Mouse (Mus musculus): ENCODE results near the gene Tada1. TPM values are rescaled to one million over a fixed set of nuclear protein-coding genes. Genes with fewer than 3 reads are reported as not detected.

Tada1 gene
- polyA plus RNA-seq, 1 experiment: 21.8 TPM

- H3K4me1 ChIP-seq (ENCODE audit: control insufficient read depth, insufficient read depth, low read length): peaks cover 6% of the 10 kb centered on the region
- no peaks in the 10 kb centered on the region for H3K27me3 ChIP-seq (ENCODE audit: control insufficient read depth, insufficient read depth, low read length)
- no peak for TF ChIP-seq POLR2A (IDR thresholded peaks at IDR 0.05; ENCODE audit: control insufficient read depth, low read depth, low read length)
- TF ChIP-seq CTCF (IDR thresholded peaks at IDR 0.05; ENCODE audit: control insufficient read depth, insufficient read depth, insufficient replicate concordance, low read depth, low read length): no peak
- H3K27ac ChIP-seq (ENCODE audit: control insufficient read depth, insufficient read depth, low read depth, low read length): no peak overlapping the region
- H3K36me3 ChIP-seq (ENCODE audit: control insufficient read depth, insufficient read depth, low read length): no peaks in the 10 kb centered on the region
- H3K4me3 ChIP-seq (ENCODE audit: control insufficient read depth, low read depth, low read length): no peak overlapping the region
These were observed 32.6 kb downstream of the Tada1 start for GRCm38 (mm10) chr1:166411541-166411940.

GRCm38 (mm10) chr1:166412266-166412665 lies 33.4 kb downstream of the Tada1 start:
- H3K27ac ChIP-seq (ENCODE audit: control insufficient read depth, insufficient read depth, low read depth, low read length): no peak overlapping the region
- H3K36me3 ChIP-seq (ENCODE audit: control insufficient read depth, insufficient read depth, low read length): no peaks in the 10 kb centered on the region
- H3K27me3 ChIP-seq (ENCODE audit: control insufficient read depth, insufficient read depth, low read length): no peaks in the 10 kb centered on the region

GRCm38 (mm10) chr1:166429053-166429452 lies 50.2 kb downstream of the Tada1 start:
- Histone ChIP-seq H3K4me3 (ENCODE audit: control insufficient read depth, low read depth, low read length) (no peak overlapping the region), H3K36me3 (ENCODE audit: control insufficient read depth, insufficient read depth, low read length) (no peaks in the 10 kb centered on the region), H3K27ac (ENCODE audit: control insufficient read depth, insufficient read depth, low read depth, low read length) (no peak overlapping the region), H3K4me1 (ENCODE audit: control insufficient read depth, insufficient read depth, low read length) (peaks cover 2% of the 10 kb centered on the region; the same call in 1 of the 2 replicates), H3K27me3 (ENCODE audit: control insufficient read depth, insufficient read depth, low read length) (no peaks in the 10 kb centered on the region)
- TF ChIP-seq POLR2A (IDR thresholded peaks at IDR 0.05; ENCODE audit: control insufficient read depth, low read depth, low read length): no peak

More at GRCm38 (mm10) chr1:166412266-166412665, 33.4 kb downstream of the Tada1 start:
- Histone ChIP-seq H3K4me3 (ENCODE audit: control insufficient read depth, low read depth, low read length) (no peak overlapping the region), H3K4me1 (ENCODE audit: control insufficient read depth, insufficient read depth, low read length) (peaks cover 6% of the 10 kb centered on the region)
- TF ChIP-seq POLR2A (IDR thresholded peaks at IDR 0.05; ENCODE audit: control insufficient read depth, low read depth, low read length): no peak
- TF ChIP-seq CTCF (IDR thresholded peaks at IDR 0.05; ENCODE audit: control insufficient read depth, insufficient read depth, insufficient replicate concordance, low read depth, low read length): no peak

GRCm38 (mm10) chr1:166429809-166430431 lies 51.0 kb downstream of the Tada1 start:
- no peaks in the 10 kb centered on the region for H3K27me3 ChIP-seq (ENCODE audit: control insufficient read depth, insufficient read depth, low read length)
- no peak overlapping the region for H3K27ac ChIP-seq (ENCODE audit: control insufficient read depth, insufficient read depth, low read depth, low read length)
- H3K4me1 ChIP-seq (ENCODE audit: control insufficient read depth, insufficient read depth, low read length): peaks cover 2% of the 10 kb centered on the region; the same call in 1 of the 2 replicates
- H3K4me3 ChIP-seq (ENCODE audit: control insufficient read depth, low read depth, low read length): no peak overlapping the region
- no peak for TF ChIP-seq CTCF (IDR thresholded peaks at IDR 0.05; ENCODE audit: control insufficient read depth, insufficient read depth, insufficient replicate concordance, low read depth, low read length)
- TF ChIP-seq POLR2A (IDR thresholded peaks at IDR 0.05; ENCODE audit: control insufficient read depth, low read depth, low read length): no peak
- no peaks in the 10 kb centered on the region for H3K36me3 ChIP-seq (ENCODE audit: control insufficient read depth, insufficient read depth, low read length)

- no peak for TF ChIP-seq CTCF (IDR thresholded peaks at IDR 0.05; ENCODE audit: control insufficient read depth, insufficient read depth, insufficient replicate concordance, low read depth, low read length)
- no peak for TF ChIP-seq POLR2A (IDR thresholded peaks at IDR 0.05; ENCODE audit: control insufficient read depth, low read depth, low read length)
- no peaks in the 10 kb centered on the region for H3K27me3 ChIP-seq (ENCODE audit: control insufficient read depth, insufficient read depth, low read length)
- no peaks in the 10 kb centered on the region for H3K36me3 ChIP-seq (ENCODE audit: control insufficient read depth, insufficient read depth, low read length)
- no peaks in the 10 kb centered on the region; the same call in 1 of the 2 replicates for H3K4me1 ChIP-seq (ENCODE audit: control insufficient read depth, insufficient read depth, low read length)
- H3K27ac ChIP-seq (ENCODE audit: control insufficient read depth, insufficient read depth, low read depth, low read length): no peak overlapping the region
- H3K4me3 ChIP-seq (ENCODE audit: control insufficient read depth, low read depth, low read length): no peak overlapping the region
These were observed 60.5 kb downstream of the Tada1 start for GRCm38 (mm10) chr1:166439426-166439825.

- no peak overlapping the region for H3K27ac ChIP-seq (ENCODE audit: control insufficient read depth, insufficient read depth, low read depth, low read length)
- H3K36me3 ChIP-seq (ENCODE audit: control insufficient read depth, insufficient read depth, low read length): no peaks in the 10 kb centered on the region
- TF ChIP-seq CTCF (IDR thresholded peaks at IDR 0.05; ENCODE audit: control insufficient read depth, insufficient read depth, insufficient replicate concordance, low read depth, low read length) (no peak), POLR2A (IDR thresholded peaks at IDR 0.05; ENCODE audit: control insufficient read depth, low read depth, low read length) (no peak)
These were observed 63.1 kb downstream of the Tada1 start for GRCm38 (mm10) chr1:166441992-166442391.

More at GRCm38 (mm10) chr1:166441992-166442391, 63.1 kb downstream of the Tada1 start:
- Histone ChIP-seq H3K4me1 (ENCODE audit: control insufficient read depth, insufficient read depth, low read length) (no peaks in the 10 kb centered on the region; the same call in 1 of the 2 replicates), H3K4me3 (ENCODE audit: control insufficient read depth, low read depth, low read length) (peak overlapping the region; percentile 31), H3K27me3 (ENCODE audit: control insufficient read depth, insufficient read depth, low read length) (no peaks in the 10 kb centered on the region)

Other genes with a start within 250 kb of the Tada1 start
- gene Gpa33, start 248.9 kb upstream of the Tada1 start, polyA plus RNA-seq (2012; rRNA removed): 0.16 and 0.37 TPM in 2 replicates
- 669 and 776 TPM in 2 replicates for gene Mael, start 140.3 kb upstream of the Tada1 start, polyA plus RNA-seq (2012; rRNA removed)
- 0.15 and 0.35 TPM in 2 replicates for gene Ildr2, start 125.0 kb upstream of the Tada1 start, polyA plus RNA-seq (2012; rRNA removed)
- gene Pogk, start 30.8 kb downstream of the Tada1 start, polyA plus RNA-seq (2012; rRNA removed): 7.1 and 7.3 TPM in 2 replicates
- gene Gm4846, start 118.5 kb downstream of the Tada1 start, polyA plus RNA-seq (2012; rRNA removed): 0.64 and 0.69 TPM in 2 replicates

All from testis, adult 2 months (tissue).